Mouse (Mus musculus) ovary, adult 2 months (tissue): ENCODE data around the gene Fthl17a. TPM values are rescaled to one million over a fixed set of nuclear protein-coding genes. Genes with fewer than 3 reads are reported as not detected.

Source experiments
- polyA plus RNA-seq: library from polyadenylated mRNA; depleted of rRNA; stranded (reverse); fragments of >200 nt; gene quantifications from 2 replicates; pipeline ENCODE4 v1.2.3, GENCODE M21; 2012; rRNA removed

The Fthl17a gene
- not detected in 2 replicates for polyA plus RNA-seq

DNA sequence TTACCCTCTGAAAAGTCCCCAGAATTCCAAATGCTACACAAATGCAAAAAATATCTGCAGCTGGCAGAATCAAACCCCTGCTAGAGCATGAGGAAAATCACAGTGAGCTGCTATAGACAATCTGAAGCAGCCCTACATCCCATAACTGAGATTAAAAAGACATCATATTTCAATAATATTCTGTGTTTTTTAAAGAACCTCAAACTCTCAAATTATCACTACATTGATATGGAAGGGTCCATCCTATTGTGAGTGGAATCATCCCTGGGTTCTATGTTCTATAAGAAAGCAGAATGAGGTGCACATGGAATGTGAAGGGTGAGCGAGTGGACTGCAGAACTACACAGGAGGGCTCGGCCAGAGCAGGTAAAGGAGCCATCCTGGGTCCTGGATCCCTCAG, at the start of gene Fthl17a:
Gene Fthl17a, plus strand, starts transcription at position 301 of the 400 bp plus-strand sequence.

